Mouse (Mus musculus): ENCODE results near the gene Auh. TPM values are rescaled to one million over a fixed set of nuclear protein-coding genes. Genes with fewer than 3 reads are reported as not detected.

The Auh gene
- total RNA-seq, 2 experiments from 2014 or later, result 113 to 127 TPM

GRCm38 (mm10) chr13:52800091-52800490 lies 129.4 kb downstream of the Auh start:
- DNase-seq, result no peak

- no peak for DNase-seq
These were observed 135.2 kb downstream of the Auh start for GRCm38 (mm10) chr13:52794232-52794631.

GRCm38 (mm10) chr13:52793434-52793989 lies 136.0 kb downstream of the Auh start:
- DNase-seq, result no peak

- no peak for DNase-seq
These were observed 137.1 kb downstream of the Auh start for GRCm38 (mm10) chr13:52792242-52792844.

- DNase-seq, result no peak
These were observed 138.6 kb downstream of the Auh start for GRCm38 (mm10) chr13:52790894-52791293.

Other genes starting within 250 kb of the Auh start
- gene Nfil3, start 51.4 kb upstream of the Auh start, total RNA-seq (2021), result 10 to 100 TPM; 23.0 to 83.7 TPM